Mouse (Mus musculus): ENCODE measurements around the gene Gm15737. TPM values are rescaled to one million over a fixed set of nuclear protein-coding genes. Genes with fewer than 3 reads are reported as not detected.

Gm15737 gene
- polyA plus RNA-seq, 1 experiment from 2014 or later, result not detected

DNA sequence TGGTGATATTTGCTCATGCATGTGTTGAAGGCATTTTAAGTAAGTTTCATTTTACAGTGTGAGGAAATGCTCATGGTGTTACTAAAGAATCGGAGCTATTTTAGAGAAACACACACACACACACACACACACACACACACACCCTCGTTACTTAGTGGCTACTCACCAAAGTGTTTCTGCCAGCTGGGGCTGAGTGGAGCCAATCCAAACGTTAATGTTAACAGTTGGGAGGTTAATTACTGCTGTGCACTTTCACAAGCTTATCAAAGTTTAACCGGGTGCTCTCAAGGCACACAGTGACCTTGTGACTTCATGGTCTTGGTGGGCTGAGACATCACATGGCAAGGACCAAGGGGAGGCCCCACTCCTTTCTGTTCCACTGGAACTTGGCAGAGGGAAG is 52.7 kb downstream of the Gm15737 start:
- no peak overlapping the region for H3K4me3 ChIP-seq
- no peak overlapping the region for H3K27ac ChIP-seq (replicated peaks)
- no peak overlapping the region for H3K9ac ChIP-seq
- no peaks in the 10 kb centered on the region for H3K9me3 ChIP-seq
- H3K4me1 ChIP-seq (replicated peaks), result no peaks in the 10 kb centered on the region
- WGBS, result 53% methylated on average over 4 of the region's 4 CpGs
- H3K4me2 ChIP-seq, result no peak overlapping the region
- H3K36me3 ChIP-seq, result no peaks in the 10 kb centered on the region
- no peak for ATAC-seq (ENCODE audit: low FRiP score, low read depth)
- no peaks in the 10 kb centered on the region for H3K27me3 ChIP-seq

DNA sequence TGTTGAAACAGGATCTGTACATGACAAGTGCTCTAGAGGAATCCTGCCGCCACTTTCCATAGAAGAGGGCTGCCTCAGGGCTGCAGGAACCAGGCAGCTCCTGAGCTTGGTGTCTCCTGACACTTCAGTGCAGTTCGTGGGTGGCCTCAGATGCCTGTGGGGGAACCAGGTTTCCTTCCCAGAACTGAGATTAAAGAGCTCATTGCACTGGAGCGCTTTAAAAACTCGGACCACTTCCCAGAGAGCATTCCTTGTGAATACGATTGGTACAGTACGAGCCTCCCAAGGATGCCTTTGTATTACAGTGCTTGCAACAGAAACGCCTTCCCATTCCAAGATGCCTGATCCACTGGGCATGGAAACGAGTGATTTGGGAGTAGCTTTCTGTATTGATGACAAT is 55.4 kb downstream of the Gm15737 start:
- H3K36me3 ChIP-seq, result no peaks in the 10 kb centered on the region
- H3K9ac ChIP-seq, result no peak overlapping the region
- H3K9me3 ChIP-seq, result no peaks in the 10 kb centered on the region
- H3K4me3 ChIP-seq, result no peak overlapping the region
- no peaks in the 10 kb centered on the region for H3K4me1 ChIP-seq (replicated peaks)
- ATAC-seq (ENCODE audit: low FRiP score, low read depth), result no peak
- 65% methylated on average over 8 of the region's 8 CpGs for WGBS
- no peaks in the 10 kb centered on the region for H3K27me3 ChIP-seq
- no peak overlapping the region for H3K27ac ChIP-seq (replicated peaks)
- no peak overlapping the region for H3K4me2 ChIP-seq

DNA sequence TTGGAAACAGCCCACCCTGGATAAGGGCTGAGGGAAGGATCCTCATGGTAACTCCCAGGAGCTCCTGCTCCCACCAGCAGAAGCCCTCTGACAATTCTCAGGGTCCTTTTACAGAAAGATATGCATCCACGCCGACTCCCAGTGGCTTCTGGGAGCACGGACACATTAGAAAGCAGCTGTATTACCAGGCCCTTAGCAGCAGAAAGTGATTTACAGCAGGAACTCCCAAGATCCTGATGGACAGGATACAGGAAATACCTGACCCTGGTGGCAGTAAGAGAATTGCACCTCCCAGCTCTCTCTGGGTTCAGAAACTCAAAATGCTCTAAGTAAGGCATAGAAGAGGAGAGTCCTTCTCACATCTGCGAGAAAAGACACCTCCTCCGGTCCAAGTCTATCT is 59.1 kb downstream of the Gm15737 start:
- Histone ChIP-seq H3K9me3 (no peaks in the 10 kb centered on the region), H3K4me2 (no peak overlapping the region), H3K9ac (no peak overlapping the region), H3K27ac (replicated peaks) (no peak overlapping the region), H3K4me3 (no peak overlapping the region), H3K36me3 (no peaks in the 10 kb centered on the region), H3K4me1 (replicated peaks) (no peaks in the 10 kb centered on the region), H3K27me3 (no peaks in the 10 kb centered on the region)
- ATAC-seq (ENCODE audit: low FRiP score, low read depth), result no peak
- WGBS, result 91% methylated on average over 5 of the region's 5 CpGs

Other genes with a start within 250 kb of the Gm15737 start
- gene Prickle2, start 163.2 kb upstream of the Gm15737 start, polyA plus RNA-seq (2015; fragmentation: Nextera tagmentation; extraction: Ambion mirVana), result 15.2 and 16.1 TPM in 2 replicates
- 0.69 and 0.74 TPM in 2 replicates for gene A730049H05Rik, start 52.9 kb upstream of the Gm15737 start, polyA plus RNA-seq (2015; fragmentation: Nextera tagmentation; extraction: Ambion mirVana)
- 1.6 TPM in 2 replicates for gene Adamts9, start 74.1 kb downstream of the Gm15737 start, polyA plus RNA-seq (2015; fragmentation: Nextera tagmentation; extraction: Ambion mirVana)

Data from hindbrain, embryonic 15.5 days (tissue).